Mouse (Mus musculus) heart, adult 9 months (tissue): ENCODE measurements around the gene Xrcc4.
"Not testable (repeated sequence)": the region's sequence is repeated elsewhere in the genome, so short reads cannot be mapped to it uniquely, and the experiment has no call there.

ENCODE experiments used
- DNase-seq, 2 experiments: peaks; one replicate each; pipeline ENCODE4 v3.0.0; 2022; ENCODE audit warnings: low spot score in 2 of 2

The Xrcc4 gene

DNA sequence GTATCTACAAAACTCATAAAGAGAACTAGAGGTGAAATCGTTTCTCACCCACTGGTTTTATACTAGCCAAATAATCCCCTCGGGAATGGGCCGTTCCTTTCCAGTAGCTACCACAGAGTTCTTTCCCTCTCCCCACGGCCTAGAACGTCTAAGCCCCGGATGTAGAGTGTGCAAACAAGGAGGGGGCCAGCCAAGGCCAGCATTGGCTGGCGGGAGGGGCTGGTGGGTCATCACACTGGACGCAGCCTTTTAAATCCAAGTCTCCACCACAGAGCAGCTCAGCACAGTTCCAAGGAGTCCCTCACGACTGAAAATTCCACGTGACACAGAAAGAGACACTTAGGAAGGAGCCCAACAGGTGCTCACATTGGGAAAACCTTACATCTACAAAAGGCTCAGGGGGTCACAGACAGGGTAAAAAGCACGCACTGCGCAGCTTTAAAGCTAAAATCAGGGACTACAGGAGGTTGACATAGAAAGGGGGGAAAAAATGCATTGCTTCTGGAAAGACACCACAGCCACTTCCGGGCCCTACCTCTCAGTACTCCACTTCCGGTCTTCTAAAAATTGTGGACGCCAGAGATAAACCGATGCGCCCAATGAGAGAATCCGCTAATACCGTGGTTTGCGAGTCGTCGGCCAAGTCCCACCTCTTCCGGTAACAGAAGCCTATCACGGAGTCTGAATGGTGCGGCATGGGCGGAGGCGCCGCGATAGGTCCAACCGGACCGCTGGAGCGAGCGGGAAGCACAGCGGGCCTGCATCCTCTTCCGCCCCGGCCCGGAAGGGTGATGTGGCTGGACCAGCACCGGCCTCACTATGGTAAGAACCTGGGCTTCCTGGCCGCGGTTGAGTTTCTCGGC, at the start of gene Xrcc4, which contains the start of gene Tmem167:
TSS of gene Xrcc4 (minus strand) at position 647 of the 863 bp plus-strand sequence.
TSS of gene Tmem167 (plus strand) at position 162 of the 863 bp plus-strand sequence.
- DNase-seq: peak; percentile 99

DNA sequence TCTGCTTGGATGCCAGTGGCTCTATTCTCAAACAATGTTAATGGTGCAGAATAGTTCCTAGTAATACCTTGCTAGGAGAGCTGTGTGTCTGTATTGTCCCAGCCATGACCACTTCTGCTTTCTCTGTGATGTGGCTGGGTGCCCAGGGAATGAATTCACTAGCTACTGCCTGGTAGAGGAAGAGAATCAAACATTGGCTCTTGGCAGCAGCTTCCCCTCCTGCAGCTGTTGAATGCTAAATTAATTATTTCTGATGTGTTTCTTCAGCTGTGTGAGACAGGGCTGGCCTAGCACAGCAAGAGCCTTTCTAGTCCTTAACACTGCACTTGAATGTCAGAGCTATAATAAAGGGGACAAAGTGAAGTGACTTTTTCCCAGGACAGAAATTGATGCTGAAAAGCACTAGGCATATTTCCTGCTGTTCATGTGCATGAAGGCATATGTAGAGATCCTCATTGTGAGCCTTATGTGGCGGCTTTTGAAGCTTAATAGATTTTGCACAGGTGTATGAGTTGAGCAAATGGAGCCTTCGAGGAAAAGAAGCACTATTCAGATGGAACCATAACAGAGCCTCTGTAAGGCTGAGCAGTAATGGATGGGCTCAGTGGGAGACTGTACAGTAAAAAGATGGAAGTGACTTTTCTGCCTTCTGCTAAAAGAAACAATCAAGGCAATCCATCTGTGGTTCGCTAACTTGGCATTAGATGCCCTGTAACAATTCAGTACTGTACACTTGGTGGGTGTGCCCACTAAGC, 46.9 kb upstream of the Xrcc4 start:
- DNase-seq: peak; percentile 1 to 2

DNA sequence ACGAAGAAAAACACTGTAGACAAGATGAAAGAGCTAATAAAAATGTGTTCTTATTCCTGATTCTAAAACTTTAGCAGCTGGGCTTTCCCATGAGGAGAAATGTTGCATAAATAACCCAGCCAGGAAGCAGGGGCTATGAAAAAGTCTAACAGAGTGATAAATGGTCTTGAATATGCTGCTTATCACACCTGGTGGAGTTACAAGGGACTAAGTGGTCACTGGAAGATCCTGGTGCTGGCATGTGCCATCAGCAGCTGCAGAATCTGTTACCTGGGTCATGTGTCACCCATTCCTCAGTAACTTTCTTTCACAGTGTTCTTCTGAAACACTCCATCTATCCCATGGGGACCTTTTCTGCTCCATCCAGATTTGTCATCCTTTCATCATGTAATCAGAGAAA, 22.3 kb upstream of the Xrcc4 start:
- DNase-seq: no peak

DNA sequence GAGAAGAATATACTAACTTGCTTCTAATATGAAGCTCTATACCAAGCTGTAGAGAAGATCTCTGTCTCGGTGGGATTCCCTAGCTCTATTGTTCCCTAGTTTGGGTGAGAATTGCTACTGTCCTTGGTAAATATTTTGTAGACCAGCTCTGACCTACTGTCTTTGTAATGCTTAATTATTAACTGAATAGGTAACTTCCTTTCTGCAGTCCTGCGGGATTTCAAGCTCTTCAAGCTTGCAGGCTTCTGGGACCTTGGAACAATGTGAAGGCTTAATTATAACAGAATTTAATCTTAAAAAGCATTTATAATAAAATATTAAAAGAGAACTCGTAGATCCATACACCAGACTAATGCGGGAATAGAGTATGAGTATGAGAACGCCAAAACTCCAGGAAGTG, 19.3 kb upstream of the Xrcc4 start:
- not testable (repeated sequence) for DNase-seq

DNA sequence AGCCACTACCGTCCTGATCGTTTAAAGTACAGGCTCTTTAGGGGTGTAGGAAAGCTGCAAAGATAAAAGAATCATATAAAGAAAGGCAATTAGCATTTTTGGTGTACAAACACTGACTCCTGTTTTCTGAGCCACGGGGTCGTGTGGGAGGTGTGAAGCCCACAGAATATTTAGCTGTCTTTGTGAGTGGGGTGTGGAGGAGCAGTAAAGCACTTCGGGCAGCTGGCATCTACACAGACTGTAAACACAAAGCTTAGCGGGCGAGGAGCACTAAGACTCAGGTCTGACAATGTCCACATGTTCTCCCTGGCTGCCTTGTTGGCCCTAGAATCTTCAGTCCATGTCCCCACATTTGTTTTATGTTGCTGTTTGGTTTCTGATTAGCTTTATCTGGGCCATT, 16.7 kb upstream of the Xrcc4 start:
- no peak for DNase-seq

DNA sequence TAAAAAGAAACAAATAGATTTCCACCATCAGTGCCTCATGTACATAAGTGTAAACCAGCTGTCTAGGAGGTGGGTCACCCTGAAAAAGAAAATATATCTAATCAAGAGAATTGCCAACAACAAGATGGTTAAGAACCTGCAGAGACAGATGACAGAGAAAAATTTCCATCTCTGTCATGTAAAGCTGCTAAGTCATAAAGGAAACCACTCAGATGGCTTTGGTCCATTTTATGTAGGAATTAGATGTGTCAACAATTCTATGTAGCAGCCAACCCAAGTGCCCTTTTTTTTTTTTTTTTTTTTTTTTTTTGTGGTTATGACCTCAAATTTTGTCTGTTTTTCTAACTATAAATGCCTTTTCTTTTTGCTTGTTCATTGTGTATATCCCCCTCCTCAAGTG, 12.1 kb upstream of the Xrcc4 start:
- no peak for DNase-seq

DNA sequence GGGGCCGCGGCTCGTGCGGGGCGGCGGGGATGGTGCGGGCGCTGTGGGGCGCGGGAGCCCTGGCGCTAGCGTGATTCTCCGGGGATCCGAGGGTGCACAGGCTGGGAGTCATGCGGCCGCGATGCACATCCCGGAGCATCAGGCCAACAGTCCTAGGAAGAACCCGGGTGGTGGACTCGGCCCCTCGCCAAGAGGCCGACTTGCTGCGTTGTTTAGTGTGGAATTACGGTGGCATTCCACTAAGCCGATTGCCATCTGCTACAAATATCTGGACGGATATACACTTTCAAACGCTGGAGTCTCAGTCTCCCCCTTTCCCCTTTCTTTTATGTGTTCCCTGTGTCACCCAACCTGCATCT, 396 bp upstream of the Xrcc4 start:
- DNase-seq: no peak

DNA sequence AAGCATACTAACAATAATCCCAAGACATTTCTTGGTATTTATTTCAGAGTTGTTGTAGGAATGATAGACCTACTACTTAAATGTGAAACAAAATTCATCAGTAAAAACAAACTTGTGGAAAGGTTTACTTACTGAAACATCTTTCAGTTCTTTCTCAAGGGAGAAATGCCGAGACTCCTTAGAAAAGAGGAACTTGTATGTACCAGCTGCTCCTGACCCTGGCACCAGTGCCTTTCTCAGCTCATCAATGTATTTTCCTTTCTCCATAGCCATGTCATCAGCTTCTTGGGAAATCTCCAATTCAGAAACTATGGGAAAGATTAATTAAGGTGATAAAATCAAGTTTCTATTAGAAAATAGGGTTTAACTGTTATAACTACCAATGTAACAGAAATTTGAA, 27.5 kb downstream of the Xrcc4 start:
- no peak for DNase-seq

DNA sequence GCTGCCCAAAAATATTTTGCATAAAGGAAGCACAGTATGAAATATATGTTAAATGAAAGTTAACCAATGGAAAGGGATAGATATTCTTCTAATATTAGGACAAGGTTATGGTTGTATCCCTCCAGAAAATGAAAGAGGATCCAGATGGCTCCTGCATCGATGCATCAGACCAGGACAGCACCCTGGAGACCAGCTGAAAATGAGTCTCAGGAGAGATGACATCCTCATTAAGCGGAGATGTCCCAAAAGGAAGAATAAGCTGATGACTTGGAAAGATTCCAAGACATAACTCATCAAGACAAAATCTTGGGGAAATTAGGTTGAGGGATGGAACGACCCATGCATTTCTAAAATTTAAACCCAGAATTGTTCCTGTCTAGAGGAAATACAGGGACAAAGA, 37.0 kb downstream of the Xrcc4 start:
- DNase-seq: no peak

DNA sequence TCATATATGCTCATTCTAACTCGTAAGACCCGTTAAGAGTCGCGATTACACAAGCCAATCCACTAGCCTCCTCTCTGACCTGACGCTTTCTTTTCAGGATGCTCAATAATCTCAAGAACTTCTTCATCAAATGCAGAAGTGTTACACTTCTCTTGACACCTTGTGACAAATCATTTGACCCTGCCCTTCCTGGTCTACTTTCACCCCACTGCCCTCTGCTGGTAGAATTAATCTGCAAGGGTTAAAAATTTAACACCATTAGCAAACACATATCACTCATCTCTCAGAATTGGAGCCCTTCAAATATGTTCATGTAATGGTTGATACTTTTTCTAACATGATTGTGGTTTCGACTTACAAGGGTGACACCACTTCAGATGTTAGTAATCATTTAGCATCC, 37.7 kb downstream of the Xrcc4 start:
- no peak for DNase-seq

DNA sequence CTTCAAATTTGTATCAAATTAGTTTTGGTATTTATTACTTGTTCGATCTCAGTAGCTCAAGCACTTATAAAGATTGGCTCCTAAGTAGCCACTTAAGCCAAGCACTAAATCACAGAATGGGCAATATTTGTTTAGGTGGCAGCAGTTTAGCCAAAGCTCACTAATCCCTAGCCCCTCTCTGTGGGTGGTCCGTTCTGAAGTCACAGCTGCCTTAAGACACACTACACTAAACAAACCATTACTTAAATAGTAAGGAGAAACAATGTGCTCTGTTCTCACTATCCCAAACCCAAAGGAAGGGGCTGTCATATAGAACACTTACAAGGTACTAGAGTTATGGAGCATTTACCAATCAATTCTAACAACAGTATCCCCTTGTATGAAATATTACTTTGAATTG, 49.8 kb downstream of the Xrcc4 start:
- DNase-seq: no peak

DNA sequence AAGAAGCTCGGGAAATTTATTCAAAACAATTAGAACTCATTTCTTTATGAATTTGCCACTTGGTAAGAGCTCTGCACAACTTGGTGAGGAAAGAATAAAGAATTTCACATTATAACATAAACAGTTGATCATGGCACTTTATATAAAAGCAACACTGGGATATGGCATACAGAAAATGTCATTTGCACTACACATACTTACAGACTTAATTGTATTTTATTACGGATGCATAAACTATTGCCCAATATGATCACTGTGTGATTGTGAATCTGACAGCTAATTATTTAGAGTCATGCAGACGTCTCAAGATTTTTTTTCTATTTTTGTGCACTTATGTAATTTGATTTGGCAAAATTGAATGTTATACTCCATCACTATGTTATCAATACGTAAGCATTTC, 56.4 kb downstream of the Xrcc4 start:
- DNase-seq: no peak

DNA sequence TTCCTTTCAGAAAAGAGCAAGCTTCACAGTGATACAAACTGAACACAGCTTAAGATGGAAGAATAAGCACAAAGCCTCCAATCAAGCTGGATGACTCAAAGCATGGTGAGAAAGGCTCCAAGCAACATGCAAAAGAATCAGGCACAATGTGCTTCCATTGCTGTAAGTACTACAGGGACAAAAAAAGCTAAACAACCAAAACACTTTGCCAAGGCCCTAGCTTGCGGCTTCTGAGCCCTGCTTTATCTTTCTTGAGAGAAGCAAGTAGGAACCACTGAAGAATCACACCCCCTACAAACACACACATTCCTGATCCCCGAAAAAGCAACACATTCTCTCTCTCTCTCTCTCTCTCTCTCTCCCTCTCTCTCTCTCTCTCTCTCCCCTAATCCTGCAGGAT, 56.9 kb downstream of the Xrcc4 start:
- DNase-seq: no peak

DNA sequence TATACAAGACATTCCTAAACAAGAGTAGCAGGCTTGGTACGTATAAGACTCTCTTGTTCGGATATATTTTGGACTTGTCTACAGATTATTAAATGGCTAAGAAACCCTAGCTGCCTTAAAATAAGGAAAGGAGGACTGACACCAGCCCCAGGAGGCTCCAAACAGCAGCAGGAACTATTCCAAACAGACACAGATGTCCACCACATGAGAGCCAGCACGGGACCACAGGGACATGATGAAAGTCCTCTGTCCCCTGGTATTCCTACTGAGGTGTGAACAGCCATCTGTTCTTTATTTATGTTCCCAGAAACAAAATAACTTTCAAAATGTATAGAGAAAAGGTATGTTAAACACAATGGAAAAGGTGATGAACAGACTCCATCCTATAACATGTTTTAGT, 58.5 kb downstream of the Xrcc4 start:
- no peak for DNase-seq

DNA sequence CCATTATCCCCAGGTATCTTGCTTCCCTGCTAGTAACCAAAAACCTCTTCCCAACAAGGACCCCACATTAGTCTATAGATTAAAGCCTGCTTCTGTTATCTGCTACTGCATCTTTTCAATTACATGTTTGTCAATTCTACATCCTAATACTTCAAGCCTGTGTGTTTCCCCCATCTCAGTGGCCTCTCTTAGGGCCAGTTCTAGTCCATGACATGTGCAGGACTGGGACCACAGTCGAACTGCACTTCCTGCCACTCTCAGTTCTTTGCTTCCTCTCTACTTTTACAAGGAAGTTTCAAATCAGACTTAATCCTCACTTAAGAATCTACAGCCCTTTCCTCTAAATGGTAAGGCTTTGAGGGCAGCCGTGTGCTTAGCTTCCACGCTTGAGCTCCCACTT, 76.8 kb downstream of the Xrcc4 start:
- DNase-seq: no peak

DNA sequence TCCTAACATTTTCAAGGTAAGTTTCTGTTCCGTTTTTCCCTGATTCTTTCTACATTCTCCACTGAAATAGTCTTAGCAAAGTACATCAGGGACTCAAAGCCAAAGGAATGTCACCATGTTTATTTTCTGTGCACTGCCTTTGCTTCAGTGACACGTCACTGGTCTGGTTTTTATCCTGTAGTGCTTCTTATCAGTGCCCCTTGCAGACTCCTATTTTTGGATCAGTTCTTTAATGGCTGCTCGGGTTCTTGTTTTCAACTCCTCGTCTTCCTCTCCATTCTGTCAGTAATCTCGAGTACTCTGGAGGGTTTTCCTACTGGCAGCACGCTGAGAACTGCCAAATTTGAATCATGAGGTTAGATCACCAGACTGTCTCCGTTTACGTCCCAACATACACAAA, 77.2 kb downstream of the Xrcc4 start:
- DNase-seq: peak; percentile 28 to 44

DNA sequence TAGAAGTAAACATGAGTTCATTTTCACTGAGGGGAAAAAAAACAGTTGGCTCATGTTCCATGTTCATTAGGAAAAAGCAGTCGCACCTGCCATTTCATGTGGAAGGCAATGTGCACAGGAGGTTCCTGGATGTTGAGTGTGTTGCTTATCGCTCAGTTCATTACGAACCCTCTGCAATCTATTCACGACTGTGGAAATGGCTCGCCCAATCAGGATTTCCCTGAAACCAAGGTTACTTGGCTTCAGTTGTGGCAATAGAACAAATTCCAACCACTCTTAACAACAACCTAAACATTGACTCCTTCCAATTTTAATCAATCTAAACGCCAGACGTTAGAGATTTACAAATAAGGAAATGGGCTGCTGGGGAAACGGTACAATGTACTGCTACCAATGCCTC, 78.3 kb downstream of the Xrcc4 start:
- DNase-seq: no peak

DNA sequence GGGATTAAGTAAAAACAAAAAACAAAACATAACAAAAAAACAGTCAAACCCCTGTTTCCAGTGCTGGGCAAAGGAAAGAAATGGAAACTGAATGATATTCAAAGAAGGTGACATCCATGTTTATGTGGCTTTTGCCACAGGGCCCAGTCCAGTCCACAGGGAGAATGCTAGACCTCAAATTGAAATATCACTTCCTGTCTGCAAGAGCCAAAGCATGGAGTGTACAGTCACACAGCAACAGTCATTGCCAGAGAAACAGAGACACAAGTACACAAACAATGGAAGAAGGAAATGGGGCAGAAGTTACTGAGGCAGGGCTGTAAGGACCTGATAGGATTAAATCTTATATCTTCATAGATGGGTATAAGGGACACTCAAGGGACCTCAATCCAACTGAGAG, 79.6 kb downstream of the Xrcc4 start:
- DNase-seq: no peak

DNA sequence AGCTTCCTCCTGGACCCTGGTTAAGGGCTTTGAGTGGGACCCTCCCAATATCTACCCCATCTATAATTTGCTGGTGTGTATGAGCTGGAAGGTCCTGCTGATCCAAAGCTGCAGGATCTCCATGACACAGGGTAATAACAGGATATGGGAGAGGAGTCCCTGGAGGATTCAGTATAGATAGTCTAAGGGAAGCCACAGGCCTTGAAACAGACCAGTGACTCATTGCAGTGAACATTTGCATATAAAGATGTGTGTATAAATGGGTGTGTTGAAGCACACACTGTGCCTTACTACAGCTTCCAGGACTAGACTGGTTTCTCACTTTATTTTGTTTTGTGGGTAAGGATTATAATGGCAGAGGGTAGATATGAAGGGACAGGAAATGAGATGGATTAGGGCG, 83.8 kb downstream of the Xrcc4 start:
- DNase-seq: no peak

DNA sequence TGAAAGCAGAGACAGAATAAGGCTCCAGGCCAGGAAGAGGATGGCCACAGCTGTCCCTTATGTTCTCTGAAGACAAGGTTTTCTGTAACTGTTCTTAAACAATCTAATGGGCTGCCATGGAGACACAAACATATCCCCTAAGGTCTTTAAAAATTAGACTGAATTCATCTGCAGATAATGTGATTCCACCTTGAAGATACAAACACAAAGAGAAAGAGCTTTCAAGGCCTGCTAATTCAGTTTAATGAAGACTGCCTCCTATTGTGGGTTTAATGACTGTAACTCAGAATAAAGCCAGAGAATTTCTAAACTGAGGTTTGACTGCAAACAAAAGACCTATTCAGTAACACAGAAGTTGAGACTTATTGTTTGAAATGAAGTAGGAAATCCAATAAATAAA, 91.9 kb downstream of the Xrcc4 start:
- DNase-seq: no peak

DNA sequence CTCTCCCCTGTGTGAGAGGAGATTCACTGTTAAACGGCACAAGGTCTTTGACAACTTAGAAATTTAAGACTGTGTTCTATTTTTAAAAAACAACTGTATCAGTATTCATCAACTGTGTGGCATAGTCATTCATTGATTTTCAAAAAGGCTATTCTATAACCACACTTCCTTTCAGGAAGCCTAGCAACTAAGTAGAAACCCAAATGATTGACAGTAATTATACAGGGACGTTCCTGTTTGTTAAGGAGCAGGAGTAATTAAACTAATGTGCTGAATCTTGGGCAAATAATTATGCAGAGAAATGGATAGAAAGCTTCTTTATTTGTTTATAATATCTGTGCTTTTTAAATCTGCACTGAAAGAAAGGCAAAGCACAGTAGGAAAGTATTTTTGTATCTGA, 103.3 kb downstream of the Xrcc4 start:
- DNase-seq: no peak

DNA sequence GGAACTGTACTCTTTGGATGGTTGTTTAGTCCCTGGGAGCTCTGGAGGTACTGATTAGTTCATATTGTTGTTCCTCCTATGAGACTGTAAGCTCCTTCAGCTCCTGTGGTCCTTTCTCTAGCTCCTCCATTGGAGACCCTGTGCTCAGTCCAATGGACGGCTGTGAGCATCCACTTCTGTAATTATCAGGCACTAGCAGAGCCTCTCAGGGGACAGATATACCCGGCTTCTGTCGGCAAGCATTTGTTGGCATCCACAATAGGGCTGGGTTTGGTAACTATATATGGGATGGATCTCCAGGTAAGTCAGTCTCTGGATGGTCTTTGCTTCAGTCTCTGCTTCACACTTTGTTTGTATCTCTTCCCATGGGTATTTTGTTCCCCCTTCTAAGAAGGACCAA, 118.5 kb downstream of the Xrcc4 start:
- DNase-seq: no peak

DNA sequence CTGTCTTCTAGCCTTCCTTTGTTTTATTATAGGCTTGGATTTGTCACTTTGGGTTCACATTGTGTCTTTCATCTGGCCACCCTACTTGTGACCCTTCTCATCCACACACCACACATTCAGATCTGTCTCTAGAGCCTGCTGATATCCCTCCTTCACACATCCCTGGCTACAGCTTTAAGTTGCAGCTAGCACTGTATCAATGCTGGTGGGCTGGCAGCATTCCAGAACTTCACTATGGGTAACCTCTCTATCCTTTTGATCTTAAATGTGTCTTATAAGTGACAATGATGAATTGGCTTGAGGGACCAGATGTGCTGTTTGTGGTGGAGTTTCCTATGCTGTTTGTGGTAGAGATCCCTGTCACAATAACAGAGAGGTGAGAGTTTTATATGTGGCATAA, 120.7 kb downstream of the Xrcc4 start:
- DNase-seq: no peak
